Mouse (Mus musculus) hindbrain, embryonic 16.5 days (tissue): ENCODE data around the gene Tceal7. TPM values are rescaled to one million over a fixed set of nuclear protein-coding genes. Genes with fewer than 3 reads are reported as not detected.
"Not testable (repeated sequence)": the region's sequence is repeated elsewhere in the genome, so short reads cannot be mapped to it uniquely, and the experiment has no call there.

Source experiments
- ATAC-seq: fragments of 200-750 bp; cut with Nextera tagmentation; 2 replicates; pipeline ENCODE4 v1.8.0; 2017; ENCODE audit warnings: moderate TSS enrichment, moderate library complexity
- H3K27ac ChIP-seq: fragments of 300-500 bp; sonication (generic); 2 replicates; pipeline ENCODE4 v1.5.1; 2014; ENCODE audit warnings: low read depth, mild to moderate bottlenecking, control low read depth, low read length, moderate library complexity
- H3K27me3 ChIP-seq: fragments of 300-500 bp; sonication (generic); replicated peaks from 2 replicates; pipeline ENCODE4 v1.6.1; 2014; ENCODE audit warnings: low read length; ENCODE audit not compliant: control insufficient read depth, insufficient read depth
- H3K36me3 ChIP-seq: fragments of 300-500 bp; sonication (generic); 2 replicates; pipeline ENCODE4 v1.6.1; 2014; ENCODE audit warnings: mild to moderate bottlenecking, low read length, moderate library complexity, mixed read lengths; ENCODE audit not compliant: control insufficient read depth, insufficient read depth
- H3K4me1 ChIP-seq: fragments of 300-500 bp; sonication (generic); 2 replicates; pipeline ENCODE4 v1.6.1; 2014; ENCODE audit warnings: low read depth, low read length; ENCODE audit not compliant: control insufficient read depth, insufficient read depth
- H3K4me2 ChIP-seq: fragments of 300-500 bp; sonication (generic); 2 replicates; pipeline ENCODE4 v1.6.1; 2014; ENCODE audit warnings: mild to moderate bottlenecking, low read length, control low read depth, moderate library complexity
- H3K4me3 ChIP-seq: fragments of 300-500 bp; sonication (generic); 2 replicates; pipeline ENCODE4 v1.5.1; 2014; ENCODE audit warnings: mild to moderate bottlenecking, low read length, control low read depth, moderate library complexity
- H3K9ac ChIP-seq: fragments of 300-500 bp; sonication (generic); 2 replicates; pipeline ENCODE4 v1.6.1; 2014; ENCODE audit warnings: low read depth, mild to moderate bottlenecking, control low read depth, low read length, moderate library complexity
- H3K9me3 ChIP-seq: fragments of 300-500 bp; sonication (generic); 2 replicates; pipeline ENCODE4 v1.6.1; 2014; ENCODE audit warnings: mild to moderate bottlenecking, low read length, moderate library complexity; ENCODE audit not compliant: control insufficient read depth
- WGBS: fragments of 180-500 bp; shearing (Covaris S2); extraction: QIAGEN DNeasy Blood & Tissue Kit; methylation state at CpG from one replicate; pipeline ENCODE4 v1.1.7; 2014; 5-methylcytosine and 5-hydroxymethylcytosine counted together
- polyA plus RNA-seq: library from polyadenylated mRNA; unstranded; fragments of >200 nt; fragmentation: Nextera tagmentation; extraction: Ambion mirVana; gene quantifications from 2 replicates; pipeline ENCODE4 v1.2.1, GENCODE M21; 2015

The Tceal7 gene
- polyA plus RNA-seq, 1 experiment from 2014 or later = 2.9 TPM

GRCm38 (mm10) chrX:136244574-136245229, 30.1 kb downstream of the Tceal7 start, which contains the start of gene Tceal9:
Tceal9 (plus strand) TSS chrX:136245079.
- Histone ChIP-seq H3K4me1 (no peaks in the 10 kb centered on the region), H3K27ac (peak within 1 kb of the TSS; percentile 79), H3K9me3 (no peaks in the 10 kb centered on the region), H3K4me3 (peak within 1 kb of the TSS; percentile 59), H3K9ac (peak within 1 kb of the TSS; percentile 69), H3K36me3 (no peaks in the 10 kb centered on the region), H3K27me3 (no peaks in the 10 kb centered on the region), H3K4me2 (peak within 1 kb of the TSS; percentile 50)
- peak; percentile 94 for ATAC-seq
- WGBS = 21% methylated on average over 20 of the region's 20 CpGs

GRCm38 (mm10) chrX:136245521-136246071, 31.0 kb downstream of the Tceal7 start:
- 18% methylated on average over 15 of the region's 15 CpGs for WGBS
- peak overlapping the region; percentile 79 for H3K27ac ChIP-seq

GRCm38 (mm10) chrX:136248811-136249210, 34.2 kb downstream of the Tceal7 start:
- no peak overlapping the region for H3K27ac ChIP-seq
- no peak overlapping the region for H3K9ac ChIP-seq
- H3K9me3 ChIP-seq = no peaks in the 10 kb centered on the region
- no peak for ATAC-seq
- H3K27me3 ChIP-seq = no peaks in the 10 kb centered on the region
- no peaks in the 10 kb centered on the region for H3K4me1 ChIP-seq
- no peak overlapping the region for H3K4me3 ChIP-seq
- no peaks in the 10 kb centered on the region for H3K36me3 ChIP-seq
- no peak overlapping the region for H3K4me2 ChIP-seq
- 69% methylated on average over 6 of the region's 6 CpGs for WGBS

More at GRCm38 (mm10) chrX:136245521-136246071, 31.0 kb downstream of the Tceal7 start:
- H3K27me3 ChIP-seq = no peaks in the 10 kb centered on the region
- H3K9ac ChIP-seq = peak overlapping the region; percentile 69
- H3K36me3 ChIP-seq = no peaks in the 10 kb centered on the region
- H3K4me1 ChIP-seq = no peaks in the 10 kb centered on the region
- no peaks in the 10 kb centered on the region for H3K9me3 ChIP-seq
- peak; percentile 87 for ATAC-seq
- peak overlapping the region; percentile 59 for H3K4me3 ChIP-seq
- peak overlapping the region; percentile 50 for H3K4me2 ChIP-seq

GRCm38 (mm10) chrX:136249671-136250070, 35.1 kb downstream of the Tceal7 start:
- Histone ChIP-seq H3K27ac (no peak overlapping the region), H3K4me1 (no peaks in the 10 kb centered on the region), H3K9ac (no peak overlapping the region), H3K4me3 (no peak overlapping the region), H3K36me3 (no peaks in the 10 kb centered on the region), H3K4me2 (no peak overlapping the region), H3K9me3 (no peaks in the 10 kb centered on the region), H3K27me3 (no peaks in the 10 kb centered on the region)
- no peak for ATAC-seq
- WGBS = 84% methylated on average over 7 of the region's 7 CpGs

GRCm38 (mm10) chrX:136252023-136252729, 37.6 kb downstream of the Tceal7 start:
- H3K4me3 ChIP-seq = no peak overlapping the region
- H3K9me3 ChIP-seq = no peaks in the 10 kb centered on the region
- ATAC-seq = no peak
- no peaks in the 10 kb centered on the region for H3K4me1 ChIP-seq
- WGBS = 65% methylated on average over 6 of the region's 6 CpGs
- no peak overlapping the region for H3K27ac ChIP-seq
- H3K4me2 ChIP-seq = no peak overlapping the region
- no peaks in the 10 kb centered on the region for H3K27me3 ChIP-seq
- no peak overlapping the region for H3K9ac ChIP-seq
- H3K36me3 ChIP-seq = no peaks in the 10 kb centered on the region

DNA sequence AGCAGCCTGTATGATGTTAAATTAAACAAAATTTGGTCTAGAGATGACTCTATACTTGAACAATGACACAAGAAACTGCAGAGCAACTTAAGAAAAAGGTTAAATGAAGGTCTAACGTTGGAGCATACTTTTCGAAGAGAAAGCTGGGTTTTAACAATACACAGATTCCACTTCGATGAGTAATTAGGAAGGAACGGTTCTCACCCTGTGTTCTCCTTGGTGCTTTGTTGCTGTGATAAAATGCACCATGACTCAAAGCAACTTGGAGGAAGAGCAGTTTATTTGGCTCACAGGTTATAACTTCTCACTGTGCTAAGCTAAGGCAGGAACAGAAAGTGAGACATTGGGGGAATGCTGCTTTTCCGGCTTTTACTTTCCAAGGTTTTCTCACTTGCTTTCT, 53.1 kb downstream of the Tceal7 start:
- no peak for ATAC-seq
- H3K36me3 ChIP-seq = no peaks in the 10 kb centered on the region
- H3K9me3 ChIP-seq = no peaks in the 10 kb centered on the region
- no peaks in the 10 kb centered on the region; the same call in 1 of the 2 replicates for H3K4me1 ChIP-seq
- H3K9ac ChIP-seq = no peak overlapping the region
- H3K4me2 ChIP-seq = no peak overlapping the region
- H3K27me3 ChIP-seq = no peaks in the 10 kb centered on the region
- WGBS = 86% methylated on average over 5 of the region's 5 CpGs
- H3K27ac ChIP-seq = no peak overlapping the region
- H3K4me3 ChIP-seq = no peak overlapping the region

DNA sequence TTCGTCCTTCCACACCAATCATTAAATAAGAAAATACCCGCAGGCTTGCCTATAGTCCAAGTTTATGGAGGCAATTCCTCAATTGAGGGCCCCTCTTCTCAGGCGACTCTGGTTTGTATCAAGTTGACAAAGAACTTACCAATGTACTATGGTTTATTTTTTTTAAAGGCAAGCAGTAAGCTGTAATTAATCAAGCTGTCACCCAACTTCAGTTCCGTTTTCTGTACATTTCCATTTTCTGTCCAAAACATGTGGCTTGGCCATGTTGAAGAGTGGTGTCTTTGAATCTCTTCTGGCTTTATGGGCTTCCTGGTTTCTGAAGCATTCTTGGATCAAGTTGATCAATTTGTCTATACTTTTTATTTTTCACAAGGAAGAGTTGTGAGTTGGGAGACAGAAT, 53.6 kb downstream of the Tceal7 start:
- Histone ChIP-seq H3K27me3 (no peaks in the 10 kb centered on the region), H3K9ac (no peak overlapping the region), H3K27ac (no peak overlapping the region), H3K36me3 (no peaks in the 10 kb centered on the region), H3K4me1 (no peaks in the 10 kb centered on the region; the same call in 1 of the 2 replicates), H3K4me3 (no peak overlapping the region), H3K4me2 (no peak overlapping the region), H3K9me3 (no peaks in the 10 kb centered on the region)
- 76% methylated on average over 4 of the region's 4 CpGs for WGBS
- ATAC-seq = no peak

DNA sequence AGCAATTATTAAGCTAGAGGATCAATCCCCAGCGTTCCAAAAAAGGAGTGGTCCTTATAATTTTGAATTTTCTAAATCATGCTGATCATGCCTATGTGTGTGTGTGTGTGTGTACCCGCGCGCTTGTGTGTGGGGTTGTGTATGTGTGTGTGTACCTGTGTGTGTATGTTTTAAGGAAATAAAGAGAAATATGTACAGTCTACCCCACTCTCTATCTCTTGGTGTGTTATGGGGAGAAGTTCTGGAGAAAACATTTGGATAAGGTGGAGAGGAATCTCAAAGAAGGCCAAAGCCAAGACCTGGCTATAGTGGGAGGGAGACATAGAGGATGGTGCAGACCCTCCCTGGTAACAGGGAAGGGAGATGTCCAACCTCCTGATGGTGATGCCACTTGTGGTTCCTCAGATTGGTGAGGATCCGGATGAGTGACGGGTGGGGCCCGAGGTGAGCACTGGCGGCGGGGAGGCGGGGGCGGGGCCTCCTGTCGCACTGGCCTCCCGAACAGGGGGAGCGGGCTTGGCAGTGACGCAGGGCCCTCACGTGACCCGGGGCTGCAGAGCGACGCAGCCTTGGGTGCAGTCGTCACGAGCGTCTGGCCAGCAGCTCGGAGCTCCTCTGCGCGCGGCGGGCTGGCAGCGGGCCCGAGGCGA, 55.3 kb downstream of the Tceal7 start, which contains the start of gene Bex3:
Bex3 (plus strand) TSS at position 511 of the 650 bp plus-strand sequence.
- Histone ChIP-seq H3K4me2 (peak within 1 kb of the TSS; percentile 59), H3K4me3 (peak within 1 kb of the TSS; percentile 46), H3K27ac (peak within 1 kb of the TSS; percentile 59), H3K9ac (peak within 1 kb of the TSS; percentile 65)
- 83% methylated on average over 4 of the region's 30 CpGs for WGBS
- not testable (repeated sequence) for H3K27me3 ChIP-seq, H3K4me1 ChIP-seq, H3K9me3 ChIP-seq, H3K36me3 ChIP-seq
- peak; percentile 98 for ATAC-seq
